Mouse (Mus musculus) fibroblast of lung, adult 2 months (primary cell): ENCODE results near the gene Npas2.

Experiments used
- DNase-seq: peaks from one replicate; pipeline ENCODE4 v3.0.0-alpha.2; 2011; ENCODE audit warnings: low read depth

Npas2 gene

DNA sequence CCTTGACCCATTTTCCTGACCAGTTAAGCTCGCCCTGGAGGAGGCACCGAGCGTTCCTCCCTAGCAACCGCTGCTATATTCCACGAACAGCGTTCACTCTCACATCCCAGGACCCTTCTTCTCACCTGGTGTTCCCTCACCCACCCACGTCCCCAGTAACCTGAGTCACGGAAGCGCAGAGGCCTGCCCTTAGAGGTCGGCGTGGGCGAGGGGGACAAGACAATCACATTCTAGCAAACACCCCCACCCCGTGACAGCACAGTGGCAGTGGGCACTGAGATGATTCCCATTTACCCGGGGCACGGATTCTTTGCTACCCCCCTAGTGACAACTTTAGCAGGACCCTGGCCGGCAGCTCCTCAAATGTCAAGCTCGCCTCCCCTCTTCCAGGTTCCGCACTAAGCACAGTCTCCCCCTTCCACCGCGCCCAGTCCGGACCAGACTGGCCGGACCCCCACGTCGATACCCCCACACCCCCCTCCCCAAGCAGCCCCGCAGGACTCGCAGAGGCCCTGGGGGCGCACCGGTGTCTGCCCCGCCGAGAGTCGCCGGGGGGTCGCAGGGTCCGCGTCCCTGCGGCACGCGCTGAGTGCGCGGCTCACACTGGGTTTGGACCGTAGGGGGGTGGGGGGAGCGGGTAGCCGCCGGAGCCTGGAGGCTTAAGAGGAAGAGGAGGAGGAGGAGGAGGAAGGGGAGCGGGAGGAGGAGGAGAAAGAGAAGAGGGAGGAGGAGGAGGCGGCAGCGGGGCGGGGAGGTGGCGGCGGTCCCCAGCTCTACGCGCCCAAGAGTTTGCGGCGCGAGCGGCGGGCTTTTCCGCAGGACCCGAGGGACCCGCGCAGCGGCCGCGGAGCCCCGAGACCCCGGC lies at the start of gene Npas2:
Gene Npas2, plus strand, starts transcription at position 735 of the 865 bp plus-strand sequence.
- DNase-seq = no peak

DNA sequence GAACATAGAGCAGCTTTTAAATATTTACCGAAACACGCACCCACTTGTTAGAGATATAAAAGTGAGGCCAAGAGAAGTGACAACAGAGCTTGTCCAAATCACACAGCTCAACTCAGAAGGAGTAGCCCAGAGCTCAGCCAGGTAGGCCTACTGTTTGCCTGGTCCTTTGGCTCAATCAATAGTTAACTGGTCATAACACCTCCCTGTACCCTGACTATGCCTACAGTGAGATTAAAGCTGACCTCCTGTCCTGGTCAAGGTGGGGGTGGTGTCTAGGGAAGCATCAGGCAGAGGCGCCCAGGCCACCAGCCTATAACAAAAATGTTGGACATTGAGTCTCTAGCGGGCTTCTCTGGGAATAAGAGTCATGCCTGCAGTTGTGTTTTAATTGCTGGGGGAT lies 36.8 kb upstream of the Npas2 start:
- no peak for DNase-seq

DNA sequence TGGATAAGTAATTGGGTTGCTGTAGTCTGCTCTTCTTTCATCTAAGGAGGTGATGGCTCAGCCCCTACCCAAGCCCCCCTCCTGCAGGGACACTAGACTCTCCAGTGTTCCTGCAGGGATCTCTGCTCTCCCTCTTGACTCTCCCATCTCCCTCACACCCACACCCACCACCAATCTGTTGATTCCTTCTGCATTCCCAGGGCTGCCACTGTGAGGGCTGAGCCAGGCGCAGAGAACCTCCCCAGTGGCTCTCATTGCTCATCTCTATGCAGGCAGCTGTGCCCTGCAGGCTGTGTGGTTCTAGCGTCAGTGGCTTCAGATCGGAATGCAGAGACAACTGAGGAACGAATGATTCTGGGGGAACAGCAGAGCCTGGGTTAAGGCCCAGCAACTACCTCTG lies 33.4 kb upstream of the Npas2 start:
- DNase-seq = no peak

DNA sequence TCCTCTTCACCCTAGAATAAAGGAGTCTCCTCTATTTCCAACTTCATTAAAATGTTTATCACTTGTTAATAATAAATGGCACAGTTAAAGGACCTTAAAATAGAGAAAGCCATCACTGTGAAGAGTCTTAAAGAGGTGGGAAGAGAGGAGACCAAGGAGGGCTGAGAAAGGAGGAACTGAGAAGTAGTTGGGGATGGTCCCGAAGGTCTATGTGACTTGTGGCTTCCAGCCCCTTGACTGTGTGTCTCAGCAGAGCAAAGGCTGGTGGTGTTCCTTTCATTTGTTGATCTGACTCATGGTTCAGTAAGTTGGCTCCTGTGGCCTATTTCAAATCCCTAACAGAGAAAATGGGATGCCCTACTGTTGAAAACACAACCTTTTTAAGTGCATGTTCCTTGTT lies 30.5 kb upstream of the Npas2 start:
- no peak for DNase-seq

DNA sequence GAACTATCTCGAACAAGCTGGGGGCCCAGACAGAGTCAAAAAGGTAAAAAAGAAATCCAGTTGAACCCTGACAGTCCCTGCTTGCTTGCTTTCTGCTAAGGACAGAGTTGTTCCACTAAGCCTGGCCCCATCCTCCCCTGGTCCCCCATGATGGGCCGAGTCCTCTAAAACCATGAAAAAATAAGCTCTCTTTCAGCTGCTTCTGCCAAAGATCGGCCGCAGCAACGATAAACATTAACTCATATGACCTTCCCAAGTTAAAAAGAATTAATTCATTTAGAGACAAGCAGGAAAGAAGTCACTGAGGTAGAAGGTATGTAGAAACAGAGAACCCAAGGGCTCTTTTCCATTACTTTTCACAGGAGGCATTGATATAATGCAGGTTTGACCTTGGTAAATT lies 16.8 kb upstream of the Npas2 start:
- no peak for DNase-seq

DNA sequence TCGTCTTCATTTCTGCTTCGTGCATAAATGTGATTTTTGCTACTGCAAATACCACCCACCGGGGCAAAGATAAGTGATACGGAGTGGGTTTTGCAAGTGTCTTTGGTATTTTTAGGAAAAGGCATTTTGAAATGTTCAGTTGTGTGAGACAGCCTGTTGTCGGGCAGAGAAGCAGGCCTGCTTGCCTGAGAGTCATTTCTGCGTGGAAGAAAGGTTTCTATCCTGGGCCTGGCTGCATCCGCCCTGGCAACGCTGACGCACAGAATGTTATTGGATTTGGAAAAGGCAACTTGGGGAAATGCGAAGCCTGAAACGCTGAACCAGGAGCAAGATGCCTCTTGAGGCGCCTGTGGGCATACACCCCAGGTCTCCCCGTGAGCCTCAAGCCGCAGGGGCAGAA lies 16.3 kb upstream of the Npas2 start:
- DNase-seq = no peak

DNA sequence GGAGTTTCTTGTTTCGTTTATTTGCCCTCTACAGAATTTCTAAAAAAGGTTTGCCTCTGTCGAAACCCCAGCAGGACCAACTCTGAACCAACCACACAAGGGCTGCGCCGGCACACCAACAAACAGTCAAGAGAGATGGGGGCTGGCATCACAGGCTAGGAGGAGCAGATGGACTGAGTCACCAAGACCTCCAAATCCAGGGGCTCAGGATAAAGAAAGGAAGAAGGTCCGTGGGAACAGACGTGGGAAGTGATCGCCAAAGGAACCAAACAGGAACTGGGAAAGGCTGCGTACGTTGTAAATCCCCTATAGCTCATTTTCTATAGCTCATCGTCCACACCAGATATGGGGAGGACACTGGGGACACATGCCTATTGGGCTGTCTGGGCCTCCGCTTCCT lies 13.7 kb upstream of the Npas2 start:
- no peak for DNase-seq

DNA sequence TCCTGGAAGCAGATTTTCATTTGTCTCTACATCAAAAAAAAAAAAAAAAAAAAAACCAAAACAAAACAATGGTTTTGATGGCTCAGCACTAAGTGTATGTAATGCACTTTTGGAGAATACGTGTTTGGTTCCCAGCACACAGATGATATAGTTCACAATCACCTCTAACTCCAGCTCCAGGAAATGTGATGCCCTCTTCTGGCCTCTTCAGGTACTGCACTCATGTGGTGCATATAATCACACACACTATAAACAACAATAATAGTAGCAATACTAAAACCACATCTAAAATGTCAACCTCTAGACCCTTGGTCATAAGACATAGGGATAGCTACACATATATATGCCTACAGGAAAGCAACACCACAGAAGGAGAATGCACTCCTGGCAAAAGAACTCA lies 13.0 kb upstream of the Npas2 start:
- DNase-seq = no peak

DNA sequence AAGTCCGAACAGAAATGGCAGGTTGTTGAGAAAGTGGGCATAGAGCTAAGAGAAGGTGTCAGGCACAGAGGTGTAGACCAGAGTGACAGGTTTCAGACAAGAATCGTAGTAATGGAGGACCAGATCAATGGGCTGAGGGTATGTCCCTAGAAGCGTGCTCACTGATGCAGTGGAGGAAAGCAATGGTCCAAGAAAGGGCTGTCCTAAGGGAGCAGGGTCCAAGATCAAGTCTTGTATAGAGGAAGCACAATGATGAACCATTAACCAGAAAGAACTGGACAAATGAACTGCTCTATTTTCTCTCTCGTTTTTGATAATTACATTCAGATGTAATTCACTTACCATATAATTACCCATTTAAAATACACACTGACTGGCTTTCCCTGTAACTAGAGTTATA lies 11.6 kb upstream of the Npas2 start:
- DNase-seq = no peak

DNA sequence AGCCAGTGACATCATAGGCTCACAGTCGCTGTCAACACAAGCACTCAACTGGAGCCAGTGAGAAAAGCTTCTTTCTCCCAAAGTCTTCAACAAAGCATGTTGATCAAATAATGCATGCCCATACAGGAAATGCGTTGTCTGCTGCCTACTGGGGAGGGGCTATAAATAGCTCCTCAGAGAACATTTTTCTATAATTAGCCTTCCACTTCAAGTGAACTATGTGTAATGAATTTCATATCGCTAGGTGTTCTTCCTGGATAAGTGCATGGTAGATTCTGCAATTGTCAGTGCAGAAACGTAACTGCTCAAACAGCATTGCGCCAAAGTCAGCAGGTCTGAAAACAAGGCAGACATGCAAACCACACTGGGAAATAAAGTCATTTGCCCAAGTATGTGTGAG lies 7.7 kb upstream of the Npas2 start:
- DNase-seq = no peak

DNA sequence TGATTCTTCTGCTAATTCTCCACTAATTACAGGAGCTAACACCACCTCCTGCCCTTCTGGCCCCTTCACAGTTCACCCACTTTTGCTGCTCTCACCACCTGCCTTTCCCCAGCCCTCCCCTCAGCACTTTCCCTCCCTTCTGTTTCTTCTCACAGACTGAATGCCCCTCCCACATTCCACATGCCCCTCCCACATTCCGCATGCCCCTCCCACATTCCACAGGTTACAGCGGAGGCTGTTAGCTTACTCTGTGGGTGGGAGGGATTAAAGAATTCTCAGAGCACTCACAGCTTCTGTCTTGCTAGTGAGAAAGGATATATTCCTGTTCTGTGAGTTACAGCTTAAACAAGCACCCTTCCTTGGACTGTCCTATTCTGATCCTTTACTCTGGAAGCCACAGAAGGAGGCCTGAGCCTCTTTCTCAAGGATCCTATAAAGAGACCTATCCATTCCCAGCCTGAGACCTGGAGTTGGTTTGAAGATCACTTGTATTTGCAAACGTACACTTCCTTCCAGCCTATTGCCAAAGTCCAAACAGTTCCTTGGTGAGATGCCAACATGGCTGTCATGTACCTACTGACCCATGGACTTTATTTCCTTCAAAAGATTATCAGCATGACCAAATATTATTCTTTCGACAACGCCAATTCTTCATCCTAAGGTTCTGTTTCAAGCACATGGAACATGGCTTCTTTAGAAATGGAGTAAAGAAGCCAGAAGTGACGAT lies 6.7 kb upstream of the Npas2 start:
- no peak for DNase-seq

DNA sequence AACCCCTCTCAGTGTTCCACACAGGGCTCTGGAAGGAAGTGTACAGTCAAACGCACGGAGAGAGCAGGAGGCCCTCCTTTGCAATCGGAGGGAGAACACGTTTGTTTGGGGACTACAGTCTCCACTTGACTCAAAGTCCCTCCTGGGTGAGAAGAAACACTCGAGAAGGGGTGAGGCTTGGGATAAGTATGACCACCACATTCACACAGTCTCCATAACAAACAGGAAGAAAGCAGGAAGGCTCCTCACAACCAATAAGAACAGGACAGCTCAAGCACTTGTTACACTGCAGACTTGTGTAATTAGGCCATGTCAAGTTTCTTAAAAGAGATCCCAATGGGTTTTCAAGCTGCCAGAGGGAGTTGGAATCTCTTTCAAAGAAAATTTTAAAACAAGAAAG lies 2.4 kb upstream of the Npas2 start:
- DNase-seq = no peak

DNA sequence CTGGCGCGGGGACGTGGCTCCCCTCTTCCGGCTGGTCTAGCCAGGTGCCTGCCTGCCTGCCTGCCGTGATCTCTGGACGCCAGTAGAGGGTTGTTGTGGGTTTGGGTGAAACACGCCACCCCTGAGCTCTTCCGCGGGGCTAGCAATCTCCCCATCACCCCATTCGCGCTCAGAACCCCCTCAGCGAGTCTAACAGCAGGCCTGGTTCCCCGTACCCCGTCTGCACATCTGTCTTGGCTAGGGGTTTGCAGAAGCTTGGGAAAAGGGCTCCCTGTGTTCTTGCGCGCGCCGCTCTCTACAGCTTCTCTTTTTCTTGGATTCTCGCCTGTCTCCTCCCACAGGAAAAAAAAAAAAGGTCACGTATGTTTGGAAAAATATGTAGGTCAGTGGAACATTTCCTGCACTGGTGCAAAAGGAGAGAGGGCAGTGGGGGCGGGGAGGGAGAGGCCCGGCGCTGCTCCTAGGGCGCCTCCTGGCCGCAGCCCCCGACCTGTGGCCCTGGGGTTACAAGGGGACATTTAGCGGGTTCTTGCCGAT lies 1.0 kb upstream of the Npas2 start:
- DNase-seq = peak; percentile 38

DNA sequence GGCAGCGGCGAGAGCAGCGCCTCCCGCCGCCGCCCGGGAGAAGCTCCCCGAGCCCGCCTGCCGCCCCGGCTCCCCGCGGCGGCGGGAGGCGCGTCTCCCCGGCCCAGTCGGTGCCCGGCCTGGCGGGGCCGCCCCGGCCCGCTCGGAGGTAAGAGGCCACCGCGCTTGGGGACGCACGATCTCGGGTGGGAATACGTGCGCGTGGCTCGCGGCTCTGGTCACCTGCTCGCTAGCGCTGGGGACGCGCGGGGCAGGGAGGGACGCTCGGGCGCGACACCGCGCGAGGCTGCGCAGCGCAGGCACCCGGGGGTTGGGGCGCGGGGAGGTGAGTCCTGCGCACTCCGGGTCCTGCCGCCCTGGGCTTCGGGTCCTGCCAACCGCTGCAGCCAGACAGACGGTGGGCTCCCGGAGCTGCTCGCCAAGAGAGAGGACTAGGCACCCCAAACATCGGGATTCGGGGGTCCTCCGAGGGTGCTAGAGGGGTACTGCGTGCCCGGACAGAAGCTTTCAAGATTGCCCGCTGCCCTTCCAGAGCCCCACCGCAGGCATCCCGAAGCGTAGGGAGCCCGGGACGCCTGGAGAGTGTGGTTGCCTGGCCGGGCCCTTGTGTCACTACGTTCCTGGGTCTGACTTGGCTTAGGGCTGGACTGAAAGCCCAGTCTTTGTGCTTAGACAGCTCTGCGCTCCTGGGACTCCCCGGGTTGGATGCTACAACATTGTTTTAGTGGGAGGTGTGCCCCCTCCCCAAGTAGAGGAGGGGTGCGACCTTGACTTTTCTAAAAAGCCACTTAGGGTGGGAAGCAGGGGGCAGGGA lies 538 bp downstream of the Npas2 start:
- DNase-seq = no peak

DNA sequence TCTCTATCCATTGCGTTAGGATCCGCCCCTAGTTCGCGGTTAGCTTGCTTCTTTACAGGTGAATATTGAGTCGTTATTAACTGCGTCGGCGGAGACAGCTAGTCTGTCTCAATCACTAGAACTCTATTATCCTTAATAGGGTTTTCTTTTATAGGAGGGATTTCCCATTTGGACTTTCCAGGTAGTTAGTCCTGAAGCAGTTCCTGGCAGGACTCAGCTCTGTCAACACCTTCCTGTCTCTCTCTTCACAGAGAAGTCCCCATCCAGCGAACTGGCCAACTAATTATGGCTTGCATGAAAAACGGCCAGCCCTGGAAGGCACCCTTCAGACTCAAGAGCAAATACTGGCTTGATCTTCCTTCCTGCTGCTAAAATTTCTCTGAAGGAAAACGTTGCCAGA lies 1.4 kb downstream of the Npas2 start:
- no peak for DNase-seq

DNA sequence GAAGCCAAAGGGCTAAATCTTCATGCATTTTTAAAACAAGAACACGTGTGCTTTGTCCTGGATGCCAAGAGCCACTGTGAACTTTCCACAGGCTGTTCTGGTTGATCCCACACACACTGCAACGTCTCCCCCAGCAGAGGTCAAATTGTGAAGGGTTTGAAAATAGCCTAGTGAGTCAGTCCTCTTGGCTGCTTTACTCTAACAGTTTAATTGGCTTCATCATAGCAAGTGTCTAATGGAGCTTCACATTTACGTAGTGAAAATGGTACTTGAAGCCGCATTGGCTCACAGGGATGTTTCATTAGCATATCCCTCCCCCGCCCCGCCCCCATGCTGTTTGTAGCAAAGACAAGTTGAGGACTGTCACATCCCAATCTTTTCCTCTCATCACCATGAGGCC lies 2.6 kb downstream of the Npas2 start:
- no peak for DNase-seq

DNA sequence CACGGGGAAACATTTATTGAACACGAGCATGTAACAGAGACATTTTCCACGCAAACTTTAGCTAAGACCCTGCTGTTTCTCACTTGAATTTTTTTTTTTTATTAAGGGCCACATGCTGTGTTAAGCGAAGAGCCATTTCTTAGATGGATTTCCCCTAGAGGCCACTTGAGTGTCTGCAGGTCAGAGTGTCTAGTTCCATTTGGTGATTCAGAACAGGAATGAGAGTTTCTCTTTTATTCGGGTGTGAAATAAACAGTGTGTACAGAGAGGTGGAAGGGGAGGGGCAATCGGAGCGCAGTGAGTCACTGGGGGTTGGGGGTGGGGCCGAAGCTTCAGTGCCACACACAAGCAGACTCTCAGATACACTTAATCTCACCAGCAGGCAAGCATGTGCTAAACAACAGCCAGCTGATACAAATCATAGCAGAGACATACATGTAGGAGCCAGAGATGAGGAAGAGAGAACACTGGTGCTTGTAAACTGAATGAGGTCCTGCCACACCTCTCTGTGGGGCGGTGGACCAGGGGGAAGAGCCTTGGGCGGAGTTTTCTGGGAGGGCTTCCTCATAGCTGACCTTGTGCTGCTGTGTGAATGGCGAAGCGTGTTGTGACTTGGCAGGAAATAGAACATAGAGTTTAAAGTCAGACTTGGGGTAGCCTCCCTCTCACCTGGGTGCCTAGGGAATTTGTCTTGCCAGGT lies 3.3 kb downstream of the Npas2 start:
- peak; percentile 50 for DNase-seq

DNA sequence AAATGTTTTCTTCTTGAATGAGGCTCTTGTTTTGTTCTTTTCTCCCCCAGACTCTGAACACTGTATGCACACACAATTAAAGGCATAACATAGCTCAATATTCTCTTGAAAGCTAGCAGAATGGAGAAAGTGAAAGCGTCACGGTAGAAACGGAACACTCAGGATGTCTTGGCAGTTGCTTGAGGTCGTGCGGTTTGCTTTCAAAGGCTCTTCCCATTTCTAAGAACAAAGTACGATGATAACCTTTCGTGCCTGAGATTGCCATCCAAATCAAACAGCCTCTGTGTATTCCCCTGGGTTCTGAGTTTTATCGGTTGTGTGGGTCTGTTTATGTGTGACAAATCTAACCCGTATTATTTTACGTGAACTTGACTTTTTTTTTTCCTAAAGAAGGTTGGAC lies 11.5 kb downstream of the Npas2 start:
- no peak for DNase-seq

DNA sequence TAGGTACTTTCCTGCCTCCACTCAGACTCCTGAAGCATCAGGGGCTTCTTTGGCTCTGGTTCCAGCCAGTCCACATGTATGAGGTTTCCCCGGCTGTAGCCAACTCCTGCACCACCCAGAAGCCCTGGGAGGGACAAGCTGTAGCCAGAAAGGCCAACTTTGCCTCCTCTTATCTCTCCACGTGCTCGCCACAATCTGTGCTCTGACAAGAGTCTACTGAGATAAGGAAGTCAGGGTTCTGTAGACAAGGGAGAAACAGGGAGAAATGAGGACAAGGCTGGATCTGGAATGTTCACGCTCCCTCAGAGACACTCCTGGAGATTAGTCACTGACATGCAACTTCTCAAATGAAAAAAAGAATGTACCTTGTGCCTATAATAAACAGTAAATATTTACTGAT lies 12.2 kb downstream of the Npas2 start:
- no peak for DNase-seq

DNA sequence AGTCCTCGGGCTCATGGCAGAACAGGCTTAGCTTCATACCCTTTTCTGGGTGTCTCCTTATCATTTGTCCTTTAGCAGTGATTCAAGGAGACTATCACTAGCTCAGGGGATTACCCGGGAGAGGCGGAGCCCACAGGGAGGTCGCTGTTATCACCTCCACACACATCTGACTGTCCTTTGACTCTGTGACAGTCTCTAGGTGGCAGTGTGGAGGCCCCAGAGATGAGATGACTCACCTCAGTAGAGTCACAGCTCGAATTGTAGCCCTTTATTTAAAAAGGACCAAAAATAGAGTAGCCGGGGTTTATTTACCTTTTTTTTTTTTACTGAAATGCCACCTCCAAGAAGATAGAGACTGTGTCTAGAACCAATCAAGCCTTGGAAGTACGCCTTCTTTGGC lies 13.4 kb downstream of the Npas2 start:
- DNase-seq = no peak

DNA sequence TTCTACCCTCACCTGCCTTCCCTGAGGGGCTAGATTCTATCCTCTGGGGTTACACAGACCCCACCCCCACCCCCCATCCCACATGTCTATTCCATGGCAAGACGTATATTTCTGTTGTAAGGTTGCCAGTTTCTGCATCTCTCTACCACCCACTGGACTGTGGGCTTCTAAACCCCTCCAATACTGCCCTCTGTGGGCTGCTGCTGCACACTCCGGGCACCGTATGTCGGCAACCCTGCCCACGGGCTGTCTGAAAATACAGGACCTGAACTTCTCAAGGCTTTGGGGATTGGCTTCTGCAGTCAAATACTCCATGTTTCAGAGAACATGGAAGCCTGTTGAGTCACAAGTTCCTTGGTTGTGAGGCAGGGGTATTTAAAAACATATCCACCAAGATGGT lies 17.4 kb downstream of the Npas2 start:
- no peak for DNase-seq

DNA sequence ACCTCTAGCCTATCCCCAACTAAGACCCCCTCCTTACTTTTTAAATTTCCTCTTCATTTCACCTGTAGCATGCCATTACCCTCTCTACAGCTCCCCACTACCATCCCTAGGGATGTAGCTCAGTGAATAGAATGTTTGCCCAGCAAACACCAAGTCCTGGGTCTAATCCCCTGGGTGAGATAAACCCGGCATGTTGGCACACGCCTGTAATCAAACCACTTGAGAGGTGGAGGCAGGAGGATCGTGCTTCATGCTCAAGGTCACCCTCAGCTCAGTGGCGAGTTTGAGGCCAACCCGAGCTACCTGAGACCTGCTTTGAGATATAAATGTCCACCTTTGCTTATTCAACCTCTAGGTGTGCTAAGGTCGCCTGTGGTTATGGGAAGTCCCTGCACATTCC lies 19.5 kb downstream of the Npas2 start:
- no peak for DNase-seq
